ENCODE assay signal across 17 mouse cellular contexts in genomic region chr16:85176666-85177065, GRCm38 (mm10). TPM values are rescaled to one million over a fixed set of nuclear protein-coding genes. Genes with fewer than 3 reads are reported as not detected.
DNase-seq lines count a peak whose midpoint lies in the region; ATAC-seq lines count a peak whose summit lies in the region.
"Had no signal": no experiment of that assay in that cellular context is flagged by ENCODE, and none has a peak within 500 bp of the region (broad histone marks: within the 10 kb centered on the region; RNA-seq: fewer than 3 reads in every experiment).

No protein-coding gene starts in this region.

- ATAC-seq in kidney, embryonic 14.5 days (ENCODE audit: low FRiP score, low TSS enrichment): no peak
- ATAC-seq in liver, embryonic 12.5 days: no peak
- ATAC-seq: forebrain, embryonic 15.5 days; midbrain, embryonic 13.5 days; Patski had no signal

- H3K4me3 ChIP-seq in kidney, embryonic 14.5 days (ENCODE audit: low read length): no peak overlapping the region
- H3K4me3 ChIP-seq in liver, embryonic 12.5 days: no peak overlapping the region
- H3K4me3 ChIP-seq: embryonic facial prominence, embryonic 12.5 days; forebrain, embryonic 15.5 days; limb, embryonic 12.5 days; liver, embryonic 15.5 days; midbrain, embryonic 13.5 days had no signal

- no peak overlapping the region for H3K9ac ChIP-seq in kidney, embryonic 14.5 days (ENCODE audit: low read depth, low read length)
- H3K9ac ChIP-seq in liver, embryonic 12.5 days: no peak overlapping the region
- H3K9ac ChIP-seq: embryonic facial prominence, embryonic 12.5 days; forebrain, embryonic 15.5 days; limb, embryonic 12.5 days; liver, embryonic 15.5 days; midbrain, embryonic 13.5 days had no signal

- no peaks in the 10 kb centered on the region for H3K36me3 ChIP-seq in kidney, embryonic 14.5 days (ENCODE audit: control insufficient read depth, insufficient read depth, low read length)
- H3K36me3 ChIP-seq in liver, embryonic 12.5 days: no peaks in the 10 kb centered on the region
- H3K36me3 ChIP-seq: embryonic facial prominence, embryonic 12.5 days; forebrain, embryonic 15.5 days; limb, embryonic 12.5 days; liver, embryonic 15.5 days; midbrain, embryonic 13.5 days had no signal

- intact Hi-C loops in gastrocnemius, postnatal 36 days (cut with DNase I): loop anchor here (10.0 kb wide), 1 partner anchor 112 kb away; no protein-coding TSS in a partner anchor

- DNase-seq in gastrocnemius, postnatal 10 days: peak; percentile 21
- no peak for DNase-seq in gastrocnemius, postnatal 36 days
- DNase-seq in kidney, postnatal 10 days: peak; percentile 68
- peak; percentile 51 for DNase-seq in urinary bladder, postnatal 25 days (ENCODE audit: low spot score)
- no peak for DNase-seq in urinary bladder, postnatal 10 days (ENCODE audit: low spot score)
- DNase-seq in lung, postnatal 36 days: peak; percentile 62
- DNase-seq: cerebellum, adult 2 months; retina, postnatal 1 day; thymus, postnatal 4 days had no signal

- 28% methylated on average over 3 of the region's 3 CpGs for WGBS in kidney, embryonic 14.5 days
- WGBS in liver, embryonic 12.5 days (ENCODE audit: insufficient replicate concordance): 42% methylated on average over 3 of the region's 3 CpGs

- no peaks in the 10 kb centered on the region for H3K27me3 ChIP-seq in kidney, embryonic 14.5 days (ENCODE audit: control insufficient read depth, insufficient read depth, low read length)
- H3K27me3 ChIP-seq in liver, embryonic 12.5 days (replicated peaks): peaks cover 33% of the 10 kb centered on the region
- H3K27me3 ChIP-seq: embryonic facial prominence, embryonic 12.5 days; forebrain, embryonic 15.5 days; midbrain, embryonic 13.5 days; Patski had no signal

- H3K4me2 ChIP-seq in kidney, embryonic 14.5 days (replicated peaks; ENCODE audit: low read depth, low read length): no peak overlapping the region
- H3K4me2 ChIP-seq in liver, embryonic 12.5 days: no peak overlapping the region
- H3K4me2 ChIP-seq: embryonic facial prominence, embryonic 12.5 days; forebrain, embryonic 15.5 days; limb, embryonic 12.5 days; liver, embryonic 15.5 days; midbrain, embryonic 13.5 days had no signal

- no peaks in the 10 kb centered on the region for H3K4me1 ChIP-seq in kidney, embryonic 14.5 days (ENCODE audit: control insufficient read depth, insufficient read depth, low read length)
- H3K4me1 ChIP-seq in liver, embryonic 12.5 days: no peaks in the 10 kb centered on the region
- H3K4me1 ChIP-seq: midbrain, embryonic 13.5 days had no signal

- no peak overlapping the region for H3K27ac ChIP-seq in kidney, embryonic 14.5 days (ENCODE audit: low read depth, low read length)
- no peak overlapping the region for H3K27ac ChIP-seq in liver, embryonic 12.5 days
- H3K27ac ChIP-seq: embryonic facial prominence, embryonic 12.5 days; forebrain, embryonic 15.5 days; limb, embryonic 12.5 days; liver, embryonic 15.5 days; midbrain, embryonic 13.5 days had no signal

- H3K9me3 ChIP-seq in kidney, embryonic 14.5 days (ENCODE audit: control insufficient read depth, low read length): no peaks in the 10 kb centered on the region
- no peaks in the 10 kb centered on the region for H3K9me3 ChIP-seq in liver, embryonic 12.5 days (replicated peaks)
- H3K9me3 ChIP-seq: embryonic facial prominence, embryonic 12.5 days; forebrain, embryonic 15.5 days; liver, embryonic 15.5 days; midbrain, embryonic 13.5 days had no signal

RNA-seq across cellular contexts. Expression of gene App, which starts 3.1 kb away (rescaled TPM):
- 100 to 1,000 TPM; 188 to 221 TPM for total RNA-seq in gastrocnemius, postnatal 10 days (2021)
- total RNA-seq in gastrocnemius, postnatal 36 days (2021): 10 to 100 TPM; 67.9 to 83.3 TPM
- 166 and 225 TPM in 2 replicates for polyA plus RNA-seq in kidney, embryonic 14.5 days (2014; fragmentation: Nextera tagmentation; extraction: Ambion mirVana)
- 26.1 and 26.2 TPM in 2 replicates for polyA plus RNA-seq in liver, embryonic 12.5 days (2016; fragmentation: Nextera tagmentation; extraction: Ambion mirVana)

Comparison
In these comparisons a context has a peak if more than half of its experiments do, and no peak if none do; other contexts are left out.
1. DNase-seq: peak in gastrocnemius, postnatal 10 days (single experiment), kidney, postnatal 10 days (single experiment), urinary bladder, postnatal 25 days (single experiment) and lung, postnatal 36 days (single experiment); none in gastrocnemius, postnatal 36 days (0 of 2) and urinary bladder, postnatal 10 days (single experiment).